Mouse (Mus musculus): Measurements from ENCODE around the gene Slc38a11. TPM values are rescaled to one million over a fixed set of nuclear protein-coding genes. Genes with fewer than 3 reads are reported as not detected.
A peak's percentile ranks its signal among the peaks of the same experiment; 100 is the strongest.

Slc38a11 gene
- polyA plus RNA-seq (2016; fragmentation: Nextera tagmentation; extraction: Ambion mirVana), result 0.14 and 0.17 TPM in 2 replicates

- H3K36me3 ChIP-seq, result no peaks in the 10 kb centered on the region
- DNase-seq (ENCODE audit: low spot score), result peak; percentile 32
- H3K27me3 ChIP-seq (ENCODE audit: insufficient read depth, poor library complexity, severe bottlenecking), result peaks cover 8% of the 10 kb centered on the region; the same call in 1 of the 2 replicates
- peak within 1 kb of the TSS; percentile 48 for H3K4me3 ChIP-seq
- H3K4me1 ChIP-seq (replicated peaks), result peaks cover 9% of the 10 kb centered on the region
- 6% methylated on average over 18 of the region's 18 CpGs for WGBS
- H3K27ac ChIP-seq, result peak within 1 kb of the TSS; percentile 31; the same call in 1 of the 2 replicates
- no peaks in the 10 kb centered on the region for H3K9me3 ChIP-seq
Observed at GRCm38 (mm10) chr2:65363828-65364497, at the start of gene Slc38a11. Slc38a11 (minus strand) TSS chr2:65364034.

- Histone ChIP-seq H3K4me3 (no peak overlapping the region), H3K27ac (no peak overlapping the region), H3K36me3 (no peaks in the 10 kb centered on the region), H3K4me1 (replicated peaks) (no peaks in the 10 kb centered on the region), H3K9me3 (no peaks in the 10 kb centered on the region), H3K27me3 (ENCODE audit: insufficient read depth, poor library complexity, severe bottlenecking) (no peaks in the 10 kb centered on the region)
- 92% methylated on average over 2 of the region's 2 CpGs for WGBS
- no peak for DNase-seq (ENCODE audit: low spot score)
Observed at GRCm38 (mm10) chr2:65407110-65407509, 43.3 kb upstream of the Slc38a11 start.

- WGBS, result 94% methylated on average over 1 of the region's 1 CpGs
- H3K4me1 ChIP-seq (replicated peaks), result no peaks in the 10 kb centered on the region
- H3K36me3 ChIP-seq, result no peaks in the 10 kb centered on the region
- no peaks in the 10 kb centered on the region for H3K27me3 ChIP-seq (ENCODE audit: insufficient read depth, poor library complexity, severe bottlenecking)
- no peaks in the 10 kb centered on the region for H3K9me3 ChIP-seq
- H3K27ac ChIP-seq, result no peak overlapping the region
- DNase-seq (ENCODE audit: low spot score), result no peak
- no peak overlapping the region for H3K4me3 ChIP-seq
Observed at GRCm38 (mm10) chr2:65405407-65405806, 41.6 kb upstream of the Slc38a11 start.

- DNase-seq (ENCODE audit: low spot score), result no peak
- Histone ChIP-seq H3K36me3 (no peaks in the 10 kb centered on the region), H3K9me3 (no peaks in the 10 kb centered on the region), H3K27me3 (ENCODE audit: insufficient read depth, poor library complexity, severe bottlenecking) (no peaks in the 10 kb centered on the region), H3K4me3 (no peak overlapping the region), H3K4me1 (replicated peaks) (no peaks in the 10 kb centered on the region), H3K27ac (no peak overlapping the region)
- 86% methylated on average over 5 of the region's 5 CpGs for WGBS
Observed at GRCm38 (mm10) chr2:65402001-65402400, 38.2 kb upstream of the Slc38a11 start.

GRCm38 (mm10) chr2:65399938-65400337 is 36.1 kb upstream of the Slc38a11 start:
- Histone ChIP-seq H3K36me3 (no peaks in the 10 kb centered on the region), H3K4me3 (no peak overlapping the region), H3K27ac (no peak overlapping the region), H3K27me3 (ENCODE audit: insufficient read depth, poor library complexity, severe bottlenecking) (no peaks in the 10 kb centered on the region), H3K4me1 (replicated peaks) (no peaks in the 10 kb centered on the region), H3K9me3 (no peaks in the 10 kb centered on the region)
- 94% methylated on average over 5 of the region's 5 CpGs for WGBS
- no peak for DNase-seq (ENCODE audit: low spot score)

GRCm38 (mm10) chr2:65396128-65396527 is 32.3 kb upstream of the Slc38a11 start:
- no peaks in the 10 kb centered on the region for H3K27me3 ChIP-seq (ENCODE audit: insufficient read depth, poor library complexity, severe bottlenecking)
- 32% methylated on average over 3 of the region's 3 CpGs for WGBS
- H3K9me3 ChIP-seq, result no peaks in the 10 kb centered on the region
- 0 out of 2 replicates have a peak, but pooled peaks cover 3% of the 10 kb centered on the region for H3K4me1 ChIP-seq (replicated peaks)
- no peak overlapping the region for H3K4me3 ChIP-seq
- no peaks in the 10 kb centered on the region for H3K36me3 ChIP-seq
- DNase-seq (ENCODE audit: low spot score), result no peak
- no peak overlapping the region for H3K27ac ChIP-seq

- Histone ChIP-seq H3K27me3 (ENCODE audit: insufficient read depth, poor library complexity, severe bottlenecking) (no peaks in the 10 kb centered on the region), H3K9me3 (no peaks in the 10 kb centered on the region), H3K4me1 (replicated peaks) (0 out of 2 replicates have a peak, but pooled peaks cover 3% of the 10 kb centered on the region), H3K36me3 (no peaks in the 10 kb centered on the region), H3K27ac (no peak overlapping the region), H3K4me3 (no peak overlapping the region)
- 71% methylated on average over 4 of the region's 4 CpGs for WGBS
- peak; percentile 18 for DNase-seq (ENCODE audit: low spot score)
Observed at GRCm38 (mm10) chr2:65393061-65393460, 29.2 kb upstream of the Slc38a11 start.

GRCm38 (mm10) chr2:65391322-65391721 is 27.5 kb upstream of the Slc38a11 start:
- no peaks in the 10 kb centered on the region for H3K27me3 ChIP-seq (ENCODE audit: insufficient read depth, poor library complexity, severe bottlenecking)

GRCm38 (mm10) chr2:65384815-65385214 is 21.0 kb upstream of the Slc38a11 start:
- H3K27ac ChIP-seq, result no peak overlapping the region
- no peak overlapping the region for H3K4me3 ChIP-seq
- WGBS, result 84% methylated on average over 6 of the region's 6 CpGs
- DNase-seq (ENCODE audit: low spot score), result no peak
- no peaks in the 10 kb centered on the region for H3K27me3 ChIP-seq (ENCODE audit: insufficient read depth, poor library complexity, severe bottlenecking)
- H3K9me3 ChIP-seq, result no peaks in the 10 kb centered on the region
- H3K4me1 ChIP-seq (replicated peaks), result no peaks in the 10 kb centered on the region
- H3K36me3 ChIP-seq, result no peaks in the 10 kb centered on the region

More at GRCm38 (mm10) chr2:65391322-65391721, 27.5 kb upstream of the Slc38a11 start:
- Histone ChIP-seq H3K4me3 (no peak overlapping the region), H3K27ac (no peak overlapping the region), H3K9me3 (no peaks in the 10 kb centered on the region), H3K36me3 (no peaks in the 10 kb centered on the region), H3K4me1 (replicated peaks) (0 out of 2 replicates have a peak, but pooled peaks cover 3% of the 10 kb centered on the region)
- DNase-seq (ENCODE audit: low spot score), result no peak
- 87% methylated on average over 6 of the region's 6 CpGs for WGBS

GRCm38 (mm10) chr2:65382485-65382884 is 18.7 kb upstream of the Slc38a11 start:
- DNase-seq (ENCODE audit: low spot score), result no peak
- Histone ChIP-seq H3K27me3 (ENCODE audit: insufficient read depth, poor library complexity, severe bottlenecking) (no peaks in the 10 kb centered on the region), H3K4me3 (no peak overlapping the region), H3K27ac (no peak overlapping the region), H3K4me1 (replicated peaks) (no peaks in the 10 kb centered on the region), H3K36me3 (no peaks in the 10 kb centered on the region), H3K9me3 (no peaks in the 10 kb centered on the region)
- 73% methylated on average over 4 of the region's 4 CpGs for WGBS

GRCm38 (mm10) chr2:65378425-65378824 is 14.6 kb upstream of the Slc38a11 start:
- H3K36me3 ChIP-seq, result no peaks in the 10 kb centered on the region
- H3K4me3 ChIP-seq, result no peak overlapping the region
- no peaks in the 10 kb centered on the region for H3K4me1 ChIP-seq (replicated peaks)
- H3K9me3 ChIP-seq, result no peaks in the 10 kb centered on the region
- no peak for DNase-seq (ENCODE audit: low spot score)
- H3K27me3 ChIP-seq (ENCODE audit: insufficient read depth, poor library complexity, severe bottlenecking), result no peaks in the 10 kb centered on the region
- 58% methylated on average over 4 of the region's 4 CpGs for WGBS
- H3K27ac ChIP-seq, result no peak overlapping the region

- WGBS, result 93% methylated on average over 5 of the region's 5 CpGs
- Histone ChIP-seq H3K4me1 (replicated peaks) (no peaks in the 10 kb centered on the region), H3K4me3 (no peak overlapping the region), H3K27ac (no peak overlapping the region), H3K36me3 (no peaks in the 10 kb centered on the region), H3K9me3 (no peaks in the 10 kb centered on the region), H3K27me3 (ENCODE audit: insufficient read depth, poor library complexity, severe bottlenecking) (no peaks in the 10 kb centered on the region)
- no peak for DNase-seq (ENCODE audit: low spot score)
Observed at GRCm38 (mm10) chr2:65374410-65374809, 10.6 kb upstream of the Slc38a11 start.

GRCm38 (mm10) chr2:65373076-65373475 is 9.2 kb upstream of the Slc38a11 start:
- Histone ChIP-seq H3K27me3 (ENCODE audit: insufficient read depth, poor library complexity, severe bottlenecking) (no peaks in the 10 kb centered on the region), H3K4me1 (replicated peaks) (no peaks in the 10 kb centered on the region), H3K4me3 (no peak overlapping the region), H3K27ac (no peak overlapping the region), H3K9me3 (no peaks in the 10 kb centered on the region), H3K36me3 (no peaks in the 10 kb centered on the region)
- 91% methylated on average over 4 of the region's 4 CpGs for WGBS
- no peak for DNase-seq (ENCODE audit: low spot score)
